Mouse (Mus musculus) bone marrow, adult 2 months (tissue): ENCODE results near the gene Usp12. TPM values are rescaled to one million over a fixed set of nuclear protein-coding genes. Genes with fewer than 3 reads are reported as not detected.

Experiments
- H3K27ac ChIP-seq: fragments of 200-500 bp; 2 replicates; pipeline ENCODE4 v1.5.1; 2012; ENCODE audit warnings: low read depth, mild to moderate bottlenecking, control low read depth, inconsistent platforms, low read length; ENCODE audit not compliant: control insufficient read depth, poor library complexity, insufficient read depth
- H3K4me1 ChIP-seq: fragments of 200-500 bp; 2 replicates; pipeline ENCODE4 v1.6.1; 2011; ENCODE audit warnings: low read length; ENCODE audit not compliant: control insufficient read depth, insufficient read depth
- H3K4me3 ChIP-seq: fragments of 200-500 bp; replicated peaks from 2 replicates; pipeline ENCODE3; 2011; ENCODE audit warnings: mild to moderate bottlenecking, low read depth, low read length, control low read depth; ENCODE audit not compliant: control insufficient read depth
- CTCF ChIP-seq: fragments of 200-500 bp; IDR thresholded peaks from 2 replicates; pipeline ENCODE4 v1.5.1; 2011; ENCODE audit warnings: low read length, control low read depth; ENCODE audit not compliant: control insufficient read depth, insufficient read depth
- POLR2A ChIP-seq: fragments of 200-500 bp; IDR thresholded peaks from 2 replicates; pipeline ENCODE4 v1.6.1; 2011; ENCODE audit warnings: low read depth, mild to moderate bottlenecking, control low read depth, low read length, borderline replicate concordance; ENCODE audit not compliant: control insufficient read depth
- WGBS: fragments of 180-500 bp; shearing (Covaris S2); methylation state at CpG from one replicate; pipeline ENCODE4 v1.1.7; 2018; 5-methylcytosine and 5-hydroxymethylcytosine counted together
- polyA plus RNA-seq: library from polyadenylated mRNA; stranded (reverse); fragments of >200 nt; gene quantifications from 2 replicates; pipeline ENCODE4 v1.2.4, GENCODE M21; 2011; ENCODE audit warnings: low replicate concordance; ENCODE audit not compliant: missing spikeins, insufficient read depth, insufficient read length

Gene Usp12
- polyA plus RNA-seq, 1 experiment = 15.0 TPM

- WGBS = 26% methylated on average over 7 of the region's 7 CpGs
- H3K4me3 ChIP-seq = no peak overlapping the region
These were observed 2.5 kb downstream of the Usp12 start for GRCm38 (mm10) chr5:146792140-146792791.

GRCm38 (mm10) chr5:146790944-146791343 lies 3.9 kb downstream of the Usp12 start:
- Histone ChIP-seq H3K27ac (no peak overlapping the region), H3K4me3 (no peak overlapping the region), H3K4me1 (peaks cover 2% of the 10 kb centered on the region)
- no peak for TF ChIP-seq CTCF
- no peak for TF ChIP-seq POLR2A
- 71% methylated on average over 8 of the region's 8 CpGs for WGBS

More at GRCm38 (mm10) chr5:146792140-146792791, 2.5 kb downstream of the Usp12 start:
- no peak for TF ChIP-seq POLR2A
- no peak for TF ChIP-seq CTCF
- Histone ChIP-seq H3K27ac (no peak overlapping the region), H3K4me1 (peaks cover 2% of the 10 kb centered on the region)

- peaks cover 2% of the 10 kb centered on the region for H3K4me1 ChIP-seq
- no peak for TF ChIP-seq CTCF
- TF ChIP-seq POLR2A = no peak
These were observed 5.4 kb downstream of the Usp12 start for GRCm38 (mm10) chr5:146789413-146789812.

GRCm38 (mm10) chr5:146786123-146786522 lies 8.7 kb downstream of the Usp12 start:
- no peak overlapping the region; the same call in 1 of the 2 replicates for H3K27ac ChIP-seq
- 58% methylated on average over 8 of the region's 8 CpGs for WGBS
- peaks cover 3% of the 10 kb centered on the region for H3K4me1 ChIP-seq
- TF ChIP-seq POLR2A (no peak), CTCF (no peak)
- H3K4me3 ChIP-seq = no peak overlapping the region

More at GRCm38 (mm10) chr5:146789413-146789812, 5.4 kb downstream of the Usp12 start:
- 24% methylated on average over 9 of the region's 9 CpGs for WGBS
- H3K27ac ChIP-seq = no peak overlapping the region
- H3K4me3 ChIP-seq = no peak overlapping the region

GRCm38 (mm10) chr5:146783891-146784290 lies 10.9 kb downstream of the Usp12 start:
- TF ChIP-seq POLR2A (no peak), CTCF (no peak)

GRCm38 (mm10) chr5:146783300-146783699 lies 11.5 kb downstream of the Usp12 start:
- WGBS = 85% methylated on average over 10 of the region's 10 CpGs
- H3K4me1 ChIP-seq = peaks cover 3% of the 10 kb centered on the region; the same call in 1 of the 2 replicates
- H3K27ac ChIP-seq = no peak overlapping the region
- H3K4me3 ChIP-seq = no peak overlapping the region
- TF ChIP-seq POLR2A (no peak), CTCF (no peak)

More at GRCm38 (mm10) chr5:146783891-146784290, 10.9 kb downstream of the Usp12 start:
- no peak overlapping the region for H3K27ac ChIP-seq
- H3K4me3 ChIP-seq = no peak overlapping the region
- WGBS = 85% methylated on average over 10 of the region's 10 CpGs
- peaks cover 3% of the 10 kb centered on the region; the same call in 1 of the 2 replicates for H3K4me1 ChIP-seq

GRCm38 (mm10) chr5:146781663-146782062 lies 13.1 kb downstream of the Usp12 start:
- TF ChIP-seq POLR2A (no peak), CTCF (no peak)
- 45% methylated on average over 9 of the region's 9 CpGs for WGBS
- Histone ChIP-seq H3K27ac (no peak overlapping the region), H3K4me3 (no peak overlapping the region), H3K4me1 (peaks cover 3% of the 10 kb centered on the region; the same call in 1 of the 2 replicates)

GRCm38 (mm10) chr5:146779931-146780330 lies 14.9 kb downstream of the Usp12 start:
- no peak for TF ChIP-seq POLR2A
- no peak for TF ChIP-seq CTCF
- Histone ChIP-seq H3K27ac (no peak overlapping the region), H3K4me3 (no peak overlapping the region), H3K4me1 (peaks cover 3% of the 10 kb centered on the region; the same call in 1 of the 2 replicates)
- 72% methylated on average over 5 of the region's 5 CpGs for WGBS
